Mouse (Mus musculus) heart, adult 9 months (tissue): ENCODE measurements at regions not wholly inside any gene's neighbourhood (a gene's known extent, or its start where the extent isn't known, plus 50 kb on each side); places are given as distances from the start of the nearest gene placed in this dataset.

Experiments used
- DNase-seq, 2 experiments: peaks; one replicate each; pipeline ENCODE4 v3.0.0; 2022; ENCODE audit warnings: low spot score in 2 of 2

DNA sequence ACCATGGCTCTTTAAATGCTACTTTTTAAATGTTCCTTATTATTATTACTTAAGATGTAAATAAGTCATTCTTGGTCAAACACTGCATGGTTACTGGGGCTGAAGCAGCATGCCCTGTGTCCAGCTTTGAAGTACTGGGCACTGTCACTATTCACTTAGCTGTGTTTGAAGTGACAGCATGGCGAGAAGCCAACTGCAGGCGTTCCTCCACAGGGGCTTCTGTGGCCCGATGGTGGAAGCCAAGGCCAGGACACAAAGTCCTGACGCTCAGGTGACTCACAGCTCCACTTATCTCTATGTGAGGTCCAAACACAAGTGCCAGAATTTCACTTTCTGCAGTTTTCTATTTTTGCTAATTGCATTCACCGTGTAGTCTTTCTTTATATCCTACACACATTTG lies 65.3 kb downstream of the Cdca7 start:
- peak; percentile 13 to 30 for DNase-seq

DNA sequence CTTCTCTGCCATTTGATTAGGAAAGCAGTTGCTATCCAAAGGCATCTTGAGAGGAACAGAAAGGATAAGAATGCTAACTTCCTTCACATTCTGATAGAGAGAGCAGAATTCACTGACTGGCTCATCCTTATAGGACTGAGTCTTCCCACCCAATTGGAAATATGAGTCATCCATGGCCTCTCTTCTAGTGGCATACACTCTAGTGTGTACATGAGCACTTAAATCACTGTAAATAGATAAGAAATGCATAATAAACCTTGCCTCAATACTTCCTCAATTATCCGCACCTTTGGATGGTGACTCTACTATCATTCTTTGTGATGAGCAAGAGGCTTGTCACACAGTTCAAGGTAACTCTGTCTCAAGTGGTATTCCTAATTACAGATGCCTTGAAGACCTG lies 69.5 kb downstream of the Cdca7 start:
- DNase-seq = no peak

- no peak for DNase-seq
Observed at GRCm38 (mm10) chr2:72546476-72546875, 70.5 kb downstream of the Cdca7 start.

DNA sequence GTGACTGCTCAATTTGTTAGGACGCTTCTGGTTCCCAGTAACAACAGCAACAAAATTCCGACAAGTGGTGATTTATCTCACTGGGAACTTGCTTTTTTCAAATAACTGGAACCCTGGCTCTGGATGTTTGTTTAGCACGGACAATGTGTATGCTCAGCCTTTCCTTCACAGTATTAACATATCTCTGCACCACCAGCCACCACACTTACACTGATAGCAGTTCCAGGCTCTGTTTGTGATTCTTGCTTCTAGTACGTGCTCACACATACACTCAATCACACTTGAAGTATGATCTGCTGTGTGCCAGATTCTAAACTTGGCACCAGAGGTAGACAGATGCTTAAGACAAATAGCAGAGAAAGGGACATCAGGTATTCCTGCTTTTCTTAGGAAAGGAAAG lies 71.0 kb downstream of the Cdca7 start:
- no peak for DNase-seq

DNA sequence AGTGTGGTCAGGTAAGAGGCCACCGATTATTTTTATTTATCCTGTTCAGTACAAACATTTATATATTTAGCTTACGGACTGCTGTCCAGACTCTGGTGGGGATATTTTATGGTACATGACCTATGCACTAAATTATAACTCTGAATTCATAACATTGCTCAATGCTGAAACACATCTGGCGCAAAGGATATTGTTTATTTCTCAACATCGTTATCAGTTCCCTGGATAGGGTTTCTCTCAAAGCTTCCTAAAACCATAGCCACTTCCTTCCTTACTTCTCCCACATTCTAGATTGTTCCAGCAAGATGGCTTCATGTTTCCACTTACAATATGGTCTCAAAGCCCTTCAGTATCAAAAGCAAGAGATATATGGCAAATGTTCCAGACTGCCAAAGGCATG lies 75.3 kb downstream of the Cdca7 start:
- DNase-seq = no peak

DNA sequence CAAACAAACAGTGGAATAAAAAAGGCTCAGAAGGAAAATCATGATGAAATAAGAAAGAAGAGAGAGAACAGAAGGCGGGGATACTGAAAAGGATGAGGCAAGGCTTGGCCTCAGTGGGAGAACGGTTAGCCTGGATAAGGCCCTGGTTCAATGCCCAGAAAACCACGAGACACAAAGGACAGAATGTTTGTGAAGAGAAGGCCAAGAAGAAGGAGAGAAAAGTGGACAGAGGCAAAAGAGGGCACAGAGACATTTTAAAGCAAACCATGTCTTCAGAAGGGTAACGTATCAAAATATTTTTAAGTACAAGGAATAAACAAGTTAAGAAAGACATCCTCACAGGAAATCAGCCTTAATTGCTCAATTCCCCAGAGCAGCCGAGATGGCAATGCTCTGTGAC lies 78.6 kb downstream of the Cdca7 start:
- DNase-seq = peak; percentile 71 to 78

DNA sequence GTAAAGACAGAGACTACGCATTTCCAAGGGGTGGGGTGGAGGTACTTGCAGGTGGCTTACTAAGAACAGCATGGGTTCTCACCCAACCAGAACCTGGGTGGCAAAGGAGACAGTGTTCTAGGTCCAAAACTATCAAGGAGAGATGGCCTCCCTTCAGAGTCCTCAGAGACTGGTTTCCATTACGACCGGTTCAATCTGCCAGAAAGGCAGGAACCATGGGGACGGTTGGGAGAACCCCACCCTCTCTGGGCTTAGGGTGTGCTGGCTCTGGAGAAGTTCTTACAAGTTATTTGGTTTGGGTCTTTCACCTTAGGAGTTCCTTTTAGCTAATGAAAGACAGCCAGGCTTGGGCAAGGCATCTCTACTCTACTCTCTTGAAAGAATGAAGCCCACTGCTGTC lies 79.2 kb downstream of the Cdca7 start:
- DNase-seq = peak; percentile 27 to 42

- DNase-seq = no peak
Observed at GRCm38 (mm10) chr2:72555556-72555955, 79.6 kb downstream of the Cdca7 start.

DNA sequence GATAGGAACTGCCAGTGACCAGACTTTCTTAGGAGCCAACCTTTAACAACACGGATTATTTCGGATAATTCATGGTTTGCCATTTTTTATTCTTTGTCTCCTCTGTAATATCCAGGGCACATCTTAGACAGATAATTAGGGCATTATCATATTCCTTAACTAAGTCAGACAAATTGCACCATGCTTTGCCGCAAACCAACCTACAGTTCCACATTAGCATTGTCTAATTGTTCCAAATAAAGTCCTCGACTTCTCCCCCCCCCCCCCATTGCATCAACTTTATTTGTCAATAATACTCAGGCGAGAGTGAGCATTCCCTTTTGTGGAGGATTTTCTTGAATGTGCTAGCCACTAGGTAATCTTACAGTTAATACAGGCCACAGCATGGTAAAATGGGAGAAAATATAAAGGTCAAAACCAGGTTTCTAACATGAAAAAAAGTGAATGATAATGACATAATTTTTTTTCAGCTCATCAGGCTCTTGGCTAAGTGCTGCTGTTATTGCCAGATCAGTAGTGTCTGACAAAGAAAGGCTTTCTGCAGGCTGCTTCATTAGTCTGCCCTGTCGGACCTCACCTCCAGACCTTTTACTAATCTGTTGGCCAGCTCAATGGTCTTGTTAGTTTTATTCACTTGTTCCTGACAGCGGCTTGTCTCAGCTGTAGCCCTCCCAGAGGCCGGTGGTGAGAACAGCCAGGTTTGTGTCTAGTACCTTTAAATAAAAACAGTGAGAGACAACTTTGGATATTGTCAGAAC lies 80.3 kb downstream of the Cdca7 start:
- no peak for DNase-seq

DNA sequence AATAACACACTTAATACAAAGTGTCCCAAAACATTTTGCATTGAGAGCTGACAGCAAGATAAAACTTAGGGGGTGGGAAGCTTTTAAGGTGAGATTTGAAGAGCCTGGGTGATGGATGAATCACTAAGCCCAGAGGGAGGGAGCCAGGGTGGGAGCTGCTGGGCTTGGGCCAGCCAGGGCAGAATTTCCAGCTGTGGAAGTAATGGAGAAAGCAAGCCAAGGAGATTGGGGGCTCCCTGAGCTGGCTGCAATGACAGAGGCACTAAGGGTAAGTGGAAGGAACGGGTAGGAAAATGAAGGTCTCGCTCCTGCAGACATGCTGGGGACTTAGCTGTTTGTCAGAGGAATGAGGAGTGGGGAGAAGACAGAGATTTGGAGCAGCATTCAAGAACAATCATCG lies 81.2 kb downstream of the Cdca7 start:
- no peak for DNase-seq

- DNase-seq = peak in 1 of 2 experiments; percentile 16
Observed at GRCm38 (mm10) chr2:72557565-72558260, 81.8 kb downstream of the Cdca7 start.

GRCm38 (mm10) chr2:72561383-72561782 lies 85.4 kb downstream of the Cdca7 start:
- DNase-seq = no peak

- no peak for DNase-seq
Observed at GRCm38 (mm10) chr2:72578322-72578721, 102.4 kb downstream of the Cdca7 start.

DNA sequence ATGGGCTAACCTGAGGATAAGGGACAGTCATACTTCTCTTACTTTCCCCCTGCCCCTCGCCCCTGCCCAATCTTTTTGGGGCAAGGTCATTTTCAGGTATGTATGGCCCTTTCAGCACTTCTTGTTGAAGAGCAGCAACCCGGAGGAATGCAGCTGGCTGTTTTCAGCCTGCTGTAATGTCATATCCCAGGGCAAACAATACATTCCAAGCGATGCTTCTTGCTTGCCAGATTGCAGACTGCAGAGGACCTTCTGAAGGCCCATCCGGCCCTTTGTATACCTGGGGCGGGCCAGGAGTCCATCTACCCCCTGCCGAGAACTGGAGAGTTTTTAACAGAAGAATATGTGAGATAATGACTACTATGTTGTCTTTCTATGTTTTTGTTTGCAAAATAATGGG lies 105.2 kb downstream of the Cdca7 start:
- no peak for DNase-seq

DNA sequence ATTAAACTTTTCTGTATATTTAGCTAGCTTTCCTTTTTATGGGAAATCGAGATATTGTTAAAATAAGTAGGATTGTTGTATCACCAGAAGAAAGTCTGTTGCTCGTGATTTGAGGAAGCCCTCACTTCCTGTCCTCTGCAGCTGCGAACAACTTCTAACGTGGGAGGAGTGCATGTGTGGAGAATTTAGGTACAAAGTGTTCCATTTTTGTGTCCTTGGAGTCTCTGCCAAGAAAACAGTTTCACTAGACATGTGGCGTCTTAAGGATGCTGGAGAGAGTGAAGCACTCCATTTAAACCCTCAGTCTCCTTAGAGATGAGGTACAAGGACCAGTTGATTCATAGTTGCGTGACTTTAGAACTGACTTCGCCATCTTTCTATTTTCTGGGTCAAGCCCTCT lies 112.9 kb downstream of the Cdca7 start:
- peak; percentile 23 to 49 for DNase-seq

GRCm38 (mm10) chr2:72592011-72592410 lies 116.1 kb downstream of the Cdca7 start:
- no peak for DNase-seq

- no peak for DNase-seq
Observed at GRCm38 (mm10) chr2:72596994-72597925, 121.3 kb downstream of the Cdca7 start.

GRCm38 (mm10) chr2:72597941-72598340 lies 122.0 kb downstream of the Cdca7 start:
- no peak for DNase-seq

DNA sequence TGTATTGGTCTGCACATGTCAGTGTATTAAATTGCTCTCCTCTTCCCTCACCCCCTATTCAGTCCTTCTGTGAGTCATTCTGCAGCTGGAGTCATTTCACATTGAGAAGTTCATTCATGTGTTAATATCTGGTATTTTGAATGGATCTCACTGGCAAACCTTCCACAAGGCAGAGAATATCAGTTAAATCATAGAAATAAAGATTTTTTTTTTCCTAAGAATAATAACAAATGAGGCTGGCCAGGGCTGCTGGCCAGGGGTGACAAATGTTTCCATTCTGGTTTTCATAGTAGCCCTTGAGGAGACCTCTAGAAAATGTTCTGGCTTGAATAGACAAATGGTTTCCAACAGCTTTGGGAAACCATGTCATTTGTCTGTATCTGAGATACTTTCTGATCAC lies 124.8 kb downstream of the Cdca7 start:
- DNase-seq = peak; percentile 23 to 55

DNA sequence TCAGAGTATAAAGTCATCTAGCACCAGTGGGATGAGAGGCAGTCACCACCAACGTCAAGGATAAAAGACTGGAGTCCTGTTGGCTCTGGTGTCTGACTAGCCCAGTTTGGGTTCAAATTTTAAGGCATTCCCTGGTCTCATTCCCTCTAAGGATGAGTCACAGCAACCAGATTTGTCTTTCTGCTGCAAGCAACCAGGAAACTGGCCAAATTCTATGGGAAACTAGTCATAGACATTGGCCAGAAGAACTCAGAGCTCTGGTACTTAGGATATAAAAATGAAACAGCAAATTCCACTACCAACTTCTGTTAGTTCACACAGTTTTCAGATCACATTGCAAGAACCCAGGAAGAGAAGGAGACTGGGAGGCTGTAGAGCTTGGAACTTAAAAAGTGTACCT lies 126.2 kb downstream of the Cdca7 start:
- DNase-seq = peak; percentile 39 to 45

DNA sequence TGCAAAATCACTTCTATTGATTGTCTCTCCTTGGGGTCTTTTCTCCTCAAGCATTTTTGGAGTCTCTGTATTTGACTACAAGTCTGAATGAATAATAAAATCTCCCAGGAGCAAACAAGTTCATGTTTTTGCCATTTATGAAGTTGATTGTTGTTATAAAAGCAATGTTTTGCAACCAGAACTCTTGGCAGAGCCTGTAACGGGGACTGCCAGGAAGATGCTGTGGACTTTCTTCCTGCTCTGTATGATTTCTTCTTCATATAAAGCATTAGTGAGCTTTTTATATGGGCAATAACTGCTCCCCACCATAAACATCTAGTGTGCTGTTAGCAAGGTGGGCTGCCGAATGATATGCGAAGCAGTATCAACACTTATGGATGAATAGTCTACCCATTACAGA lies 136.3 kb downstream of the Cdca7 start:
- DNase-seq = peak; percentile 31 to 66

GRCm38 (mm10) chr2:72614256-72614655 lies 138.3 kb downstream of the Cdca7 start:
- DNase-seq = peak; percentile 68 to 83
